Mouse (Mus musculus): ENCODE measurements around the gene Nudcd3. TPM values are rescaled to one million over a fixed set of nuclear protein-coding genes. Genes with fewer than 3 reads are reported as not detected.

The Nudcd3 gene
- polyA plus RNA-seq, 1 experiment from 2014 or later, result 40.3 TPM

DNA sequence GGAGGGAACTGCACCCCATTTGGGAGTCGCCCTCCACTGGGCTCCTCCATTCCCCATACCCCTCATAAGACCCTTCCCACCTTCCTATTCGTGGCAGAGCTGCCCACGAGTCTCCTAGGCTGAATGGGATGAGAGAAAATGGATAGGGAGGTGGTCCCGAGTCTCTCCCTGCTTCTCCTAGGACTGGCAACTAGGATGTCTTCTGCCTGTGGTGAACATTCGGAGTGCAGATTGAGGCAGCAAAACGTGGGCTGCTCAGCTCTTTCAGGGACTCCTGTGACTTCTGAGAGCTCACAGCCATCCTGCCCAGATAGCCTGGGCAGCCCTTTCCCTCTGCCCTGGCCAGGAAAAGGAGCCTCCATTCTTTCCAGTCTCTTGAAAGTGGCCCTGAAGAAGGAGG, 134.0 kb downstream of the Nudcd3 start, which contains the start of gene Camk2b:
TSS of gene Camk2b (minus strand) at position 187 of the 400 bp plus-strand sequence.
- H3K4me3 ChIP-seq, result peak within 1 kb of the TSS; percentile 53
- no peak for ATAC-seq (ENCODE audit: insufficient number of reproducible peaks, low FRiP score, low TSS enrichment, low read depth)

DNA sequence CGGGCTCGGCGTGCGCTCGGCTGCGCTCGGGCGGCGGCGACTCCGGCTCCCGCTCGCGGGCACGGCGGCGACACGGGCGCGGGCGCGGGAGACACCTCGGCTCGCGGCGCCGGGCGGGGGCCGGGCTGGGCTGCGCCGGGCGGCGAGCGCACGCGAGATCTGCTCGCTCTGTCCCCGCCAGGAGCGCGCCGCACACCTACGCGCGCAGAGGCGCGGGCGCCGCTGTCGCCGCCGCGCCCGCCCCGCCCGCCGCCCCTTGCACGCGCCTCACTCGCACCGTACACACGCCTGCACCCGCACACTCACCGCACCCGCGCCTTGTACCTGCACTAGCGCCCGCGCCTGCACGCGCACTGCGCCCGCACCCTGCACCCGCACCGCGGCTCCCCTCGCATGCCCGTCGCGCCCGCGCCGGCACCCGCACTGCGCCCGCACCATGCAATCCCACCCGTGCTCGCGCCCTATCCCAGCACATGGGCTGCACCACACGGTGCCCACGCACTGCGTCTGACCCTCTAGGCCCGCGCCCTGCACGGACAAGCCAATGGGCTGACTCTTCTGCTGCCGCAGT, 134.6 kb downstream of the Nudcd3 start:
- H3K27me3 ChIP-seq, result peaks cover 95% of the 10 kb centered on the region
- ATAC-seq (ENCODE audit: insufficient number of reproducible peaks, low FRiP score, low TSS enrichment, low read depth), result no peak; the same call in 1 of the 2 replicates
- under 1% methylated on average over 77 of the region's 95 CpGs for WGBS
- no peaks in the 10 kb centered on the region for H3K36me3 ChIP-seq
- peak overlapping the region; percentile 97 for H3K4me2 ChIP-seq
- H3K27ac ChIP-seq, result no peak overlapping the region
- no peaks in the 10 kb centered on the region for H3K9me3 ChIP-seq
- 0 out of 2 replicates have a peak overlapping the region, but pooled peaks have one; percentile 12 for H3K9ac ChIP-seq
- H3K4me1 ChIP-seq, result peaks cover 26% of the 10 kb centered on the region
- peak overlapping the region; percentile 53 for H3K4me3 ChIP-seq

More for the DNA sequence above, 134.0 kb downstream of the Nudcd3 start, which contains the start of gene Camk2b:
- H3K9me3 ChIP-seq, result no peaks in the 10 kb centered on the region
- peaks cover 97% of the 10 kb centered on the region for H3K27me3 ChIP-seq
- H3K9ac ChIP-seq, result 0 out of 2 replicates have a peak within 1 kb of the TSS, but pooled peaks have one; percentile 12
- no peaks in the 10 kb centered on the region for H3K36me3 ChIP-seq
- peak within 1 kb of the TSS; percentile 97 for H3K4me2 ChIP-seq
- WGBS, result 12% methylated on average over 6 of the region's 6 CpGs
- no peak within 1 kb of the TSS for H3K27ac ChIP-seq
- H3K4me1 ChIP-seq, result peaks cover 26% of the 10 kb centered on the region

GRCm38 (mm10) chr11:6065046-6065521, 135.1 kb downstream of the Nudcd3 start:
- Histone ChIP-seq H3K4me2 (peak overlapping the region; percentile 97), H3K9ac (0 out of 2 replicates have a peak overlapping the region, but pooled peaks have one; percentile 12), H3K27ac (no peak overlapping the region), H3K27me3 (peaks cover 90% of the 10 kb centered on the region), H3K4me1 (peaks cover 26% of the 10 kb centered on the region), H3K36me3 (no peaks in the 10 kb centered on the region), H3K4me3 (peak overlapping the region; percentile 53), H3K9me3 (no peaks in the 10 kb centered on the region)
- no peak for ATAC-seq (ENCODE audit: insufficient number of reproducible peaks, low FRiP score, low TSS enrichment, low read depth)
- WGBS, result under 1% methylated on average over 34 of the region's 55 CpGs

DNA sequence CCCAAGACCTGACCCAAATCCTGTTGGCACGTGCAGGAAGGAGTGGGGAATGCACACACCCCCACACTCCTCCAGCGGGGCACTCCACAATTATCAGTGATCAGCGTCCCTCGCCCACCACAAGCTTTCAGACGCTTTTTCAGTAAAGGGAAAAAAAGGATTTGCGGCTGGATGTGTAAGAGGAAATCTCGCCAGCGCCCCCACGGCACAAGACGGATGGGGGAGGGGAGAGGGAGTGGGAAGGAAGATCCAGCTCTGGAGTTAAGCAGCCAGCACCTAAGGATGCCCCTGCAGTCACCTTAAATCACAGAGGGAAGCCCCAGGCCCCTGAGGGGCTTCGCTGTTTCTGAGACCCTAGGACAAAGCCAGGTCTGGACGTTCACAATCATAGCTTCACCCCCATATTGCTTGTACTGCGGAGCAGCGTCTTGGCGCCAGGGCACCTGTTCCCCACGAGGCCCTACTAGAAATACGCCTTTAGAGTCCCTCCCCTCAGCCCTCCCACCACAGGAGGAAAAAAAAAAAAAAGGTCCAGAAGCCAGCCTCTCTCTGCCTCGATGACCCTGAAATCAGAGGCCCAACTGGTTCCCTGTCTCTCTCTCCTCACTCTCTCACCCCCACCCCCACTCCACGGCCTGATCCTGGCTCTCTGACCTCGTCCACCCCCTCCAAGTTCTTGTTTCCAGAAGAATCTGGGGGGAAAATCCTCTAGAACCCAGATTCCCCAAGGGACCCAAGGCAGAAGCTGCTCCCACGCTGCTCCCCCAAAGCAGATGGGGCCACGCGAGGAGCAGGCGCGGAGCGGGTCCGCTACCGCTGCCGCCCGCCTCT, 135.8 kb downstream of the Nudcd3 start:
- peaks cover 26% of the 10 kb centered on the region for H3K4me1 ChIP-seq
- no peak for ATAC-seq (ENCODE audit: insufficient number of reproducible peaks, low FRiP score, low TSS enrichment, low read depth)
- no peak overlapping the region for H3K27ac ChIP-seq
- peak overlapping the region; percentile 97 for H3K4me2 ChIP-seq
- 6% methylated on average over 30 of the region's 30 CpGs for WGBS
- no peaks in the 10 kb centered on the region for H3K9me3 ChIP-seq
- H3K36me3 ChIP-seq, result no peaks in the 10 kb centered on the region
- no peak overlapping the region for H3K9ac ChIP-seq
- H3K27me3 ChIP-seq, result peaks cover 83% of the 10 kb centered on the region
- peak overlapping the region; percentile 53 for H3K4me3 ChIP-seq

GRCm38 (mm10) chr11:6063501-6064214, 136.6 kb downstream of the Nudcd3 start:
- WGBS, result 42% methylated on average over 17 of the region's 17 CpGs
- Histone ChIP-seq H3K4me1 (peaks cover 26% of the 10 kb centered on the region), H3K9ac (no peak overlapping the region), H3K4me3 (no peak overlapping the region), H3K36me3 (no peaks in the 10 kb centered on the region), H3K4me2 (no peak overlapping the region), H3K9me3 (no peaks in the 10 kb centered on the region), H3K27me3 (peaks cover 80% of the 10 kb centered on the region), H3K27ac (no peak overlapping the region)
- ATAC-seq (ENCODE audit: insufficient number of reproducible peaks, low FRiP score, low TSS enrichment, low read depth), result no peak

GRCm38 (mm10) chr11:6063065-6063464, 137.2 kb downstream of the Nudcd3 start:
- peaks cover 23% of the 10 kb centered on the region for H3K4me1 ChIP-seq
- H3K4me2 ChIP-seq, result no peak overlapping the region
- H3K9ac ChIP-seq, result no peak overlapping the region
- no peaks in the 10 kb centered on the region for H3K9me3 ChIP-seq
- H3K4me3 ChIP-seq, result no peak overlapping the region
- 81% methylated on average over 7 of the region's 7 CpGs for WGBS
- H3K27me3 ChIP-seq, result peaks cover 75% of the 10 kb centered on the region
- no peaks in the 10 kb centered on the region for H3K36me3 ChIP-seq
- no peak for ATAC-seq (ENCODE audit: insufficient number of reproducible peaks, low FRiP score, low TSS enrichment, low read depth)
- H3K27ac ChIP-seq, result no peak overlapping the region

DNA sequence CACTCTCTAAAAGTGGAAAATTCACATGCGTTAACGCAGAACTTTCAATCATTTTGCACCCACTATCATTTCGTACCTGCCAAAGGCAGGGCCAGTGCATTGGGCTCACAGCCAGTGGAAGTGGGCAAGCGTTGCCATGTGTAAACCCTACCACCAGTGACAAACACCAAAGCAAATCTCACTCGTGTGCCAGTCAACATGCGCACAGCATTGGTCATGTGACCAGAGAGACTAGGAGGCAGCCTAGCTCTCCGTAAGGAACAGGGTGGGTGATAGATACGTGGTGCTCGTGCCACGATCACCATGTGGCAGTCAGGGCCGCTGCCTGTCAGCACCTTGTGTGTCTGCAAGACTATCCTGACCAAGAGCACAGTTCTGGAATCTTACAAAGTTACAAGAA, 137.9 kb downstream of the Nudcd3 start:
- Histone ChIP-seq H3K4me3 (no peak overlapping the region), H3K4me1 (peaks cover 22% of the 10 kb centered on the region), H3K9me3 (no peaks in the 10 kb centered on the region), H3K36me3 (no peaks in the 10 kb centered on the region), H3K27me3 (peaks cover 68% of the 10 kb centered on the region), H3K9ac (no peak overlapping the region), H3K27ac (no peak overlapping the region), H3K4me2 (no peak overlapping the region)
- ATAC-seq (ENCODE audit: insufficient number of reproducible peaks, low FRiP score, low TSS enrichment, low read depth), result no peak
- 84% methylated on average over 11 of the region's 11 CpGs for WGBS

- Histone ChIP-seq H3K36me3 (no peaks in the 10 kb centered on the region), H3K9me3 (no peaks in the 10 kb centered on the region), H3K4me3 (no peak overlapping the region), H3K27ac (no peak overlapping the region), H3K4me1 (peaks cover 22% of the 10 kb centered on the region), H3K9ac (no peak overlapping the region), H3K27me3 (peaks cover 64% of the 10 kb centered on the region), H3K4me2 (no peak overlapping the region)
- 76% methylated on average over 5 of the region's 5 CpGs for WGBS
- no peak for ATAC-seq (ENCODE audit: insufficient number of reproducible peaks, low FRiP score, low TSS enrichment, low read depth)
These were observed 138.3 kb downstream of the Nudcd3 start for GRCm38 (mm10) chr11:6061891-6062290.

- peaks cover 4% of the 10 kb centered on the region for H3K4me1 ChIP-seq
- no peak overlapping the region for H3K9ac ChIP-seq
- H3K4me3 ChIP-seq, result no peak overlapping the region
- no peak for ATAC-seq (ENCODE audit: insufficient number of reproducible peaks, low FRiP score, low TSS enrichment, low read depth)
- peaks cover 39% of the 10 kb centered on the region for H3K27me3 ChIP-seq
- no peaks in the 10 kb centered on the region for H3K9me3 ChIP-seq
- no peaks in the 10 kb centered on the region for H3K36me3 ChIP-seq
- no peak overlapping the region for H3K4me2 ChIP-seq
- WGBS, result 92% methylated on average over 10 of the region's 10 CpGs
- H3K27ac ChIP-seq, result no peak overlapping the region
These were observed 141.1 kb downstream of the Nudcd3 start for GRCm38 (mm10) chr11:6059162-6059561.
